Comparison of ENCODE assay signal across 17 mouse cellular contexts in the genomic region with DNA sequence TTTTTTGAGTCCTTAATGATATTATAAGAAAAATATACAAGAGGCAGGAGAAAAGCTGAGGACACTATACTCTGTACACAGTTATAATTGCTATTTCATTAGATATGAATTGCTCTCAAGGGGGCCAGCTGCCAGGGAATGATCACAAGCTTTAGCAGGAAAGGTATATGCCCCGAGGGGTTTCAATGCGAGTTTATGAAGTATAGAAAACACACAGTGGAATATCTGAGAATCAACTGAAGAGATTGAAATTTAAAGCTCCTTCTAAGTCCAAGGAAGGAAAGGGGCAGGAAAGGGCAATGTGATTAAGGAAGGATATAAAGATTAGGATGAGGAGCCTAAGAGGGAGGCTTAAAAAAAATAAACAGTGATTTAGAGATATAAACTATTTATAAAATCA.
"Had no signal": no experiment of that assay in that cellular context is flagged by ENCODE, and none has a peak within 500 bp of the region (broad histone marks: within the 10 kb centered on the region; RNA-seq: fewer than 3 reads in every experiment).

No protein-coding gene starts in this region.

- H3K36me3 ChIP-seq: liver, embryonic 15.5 days; lung, embryonic 15.5 days; midbrain, embryonic 13.5 days; neural tube, embryonic 13.5 days; stomach, embryonic 15.5 days had no signal

- H3K4me2 ChIP-seq: liver, embryonic 15.5 days; lung, embryonic 15.5 days; midbrain, embryonic 13.5 days; neural tube, embryonic 13.5 days; stomach, embryonic 15.5 days had no signal

- DNase-seq: liver, postnatal 0 days; lung, adult 2 months; lung, postnatal 14 days; lung, postnatal 36 days; right cerebral cortex, postnatal 14 days; thymus, adult 2 months; thymus, postnatal 25 days; thymus, postnatal 4 days had no signal

- ATAC-seq: liver, postnatal 0 days; lung, postnatal 0 days had no signal

- H3K4me1 ChIP-seq: liver, embryonic 15.5 days; lung, embryonic 15.5 days had no signal

- H3K27me3 ChIP-seq: liver, embryonic 15.5 days; megakaryocyte, embryonic 14.5 days; midbrain, embryonic 13.5 days; neural tube, embryonic 13.5 days; stomach, embryonic 15.5 days had no signal

- H3K9ac ChIP-seq: liver, embryonic 15.5 days; liver, postnatal 0 days; lung, embryonic 15.5 days; midbrain, embryonic 13.5 days; neural tube, embryonic 13.5 days; stomach, embryonic 15.5 days had no signal

- H3K27ac ChIP-seq: liver, embryonic 15.5 days; lung, embryonic 15.5 days; macrophage; midbrain, embryonic 13.5 days; neural tube, embryonic 13.5 days; stomach, embryonic 15.5 days; stomach, postnatal 0 days had no signal

- H3K9me3 ChIP-seq: liver, embryonic 15.5 days; lung, embryonic 15.5 days; megakaryocyte, embryonic 14.5 days; midbrain, embryonic 13.5 days; neural tube, embryonic 13.5 days; stomach, embryonic 15.5 days had no signal

- H3K4me3 ChIP-seq: liver, embryonic 15.5 days; lung, embryonic 15.5 days; megakaryocyte, embryonic 14.5 days; midbrain, embryonic 13.5 days; neural tube, embryonic 13.5 days; stomach, embryonic 15.5 days had no signal
